Mouse (Mus musculus): ENCODE data around the gene Rmdn3.

- no peak for TF ChIP-seq CTCF (IDR thresholded peaks at IDR 0.05; ENCODE audit: extremely low read depth, insufficient read depth, low read length)
- no peak for TF ChIP-seq POLR2A (IDR thresholded peaks at IDR 0.05; ENCODE audit: extremely low read depth, insufficient read depth, low read length)
Measured at GRCm38 (mm10) chr2:119152255-119152654, 4.6 kb downstream of the Rmdn3 start.
